Mouse (Mus musculus) hindbrain, postnatal 0 days (tissue): Measurements from ENCODE around the gene Gpr142. TPM values are rescaled to one million over a fixed set of nuclear protein-coding genes. Genes with fewer than 3 reads are reported as not detected.
A peak's percentile ranks its signal among the peaks of the same experiment; 100 is the strongest.

ENCODE experiments used
- ATAC-seq: fragments of 200-750 bp; cut with Nextera tagmentation; 2 replicates; pipeline ENCODE4 v1.8.0; 2017; ENCODE audit warnings: mild to moderate bottlenecking, moderate TSS enrichment, moderate library complexity
- DNase-seq: peaks from one replicate; pipeline ENCODE4 v3.0.0-alpha.2; 2015; ENCODE audit warnings: low spot score
- H3K27ac ChIP-seq: fragments of 300-500 bp; sonication (generic); 2 replicates; pipeline ENCODE4 v1.5.1; 2014; ENCODE audit warnings: mild to moderate bottlenecking
- H3K27me3 ChIP-seq: fragments of 300-500 bp; sonication (generic); 2 replicates; pipeline ENCODE4 v1.6.1; 2014; ENCODE audit warnings: low read length, mixed read lengths; ENCODE audit not compliant: insufficient read depth
- H3K36me3 ChIP-seq: fragments of 300-500 bp; sonication (generic); 2 replicates; pipeline ENCODE4 v1.6.1; 2014; ENCODE audit warnings: low read length, mixed read lengths; ENCODE audit not compliant: insufficient read depth
- H3K4me1 ChIP-seq: fragments of 300-500 bp; sonication (generic); 2 replicates; pipeline ENCODE4 v1.6.1; 2014; ENCODE audit warnings: antibody characterized with exemption, low read length, mixed read lengths; ENCODE audit not compliant: insufficient read depth
- H3K4me2 ChIP-seq: fragments of 300-500 bp; sonication (generic); 2 replicates; pipeline ENCODE4 v1.6.1; 2014; ENCODE audit warnings: low read depth, mild to moderate bottlenecking, low read length, moderate library complexity, mixed read lengths
- H3K4me3 ChIP-seq: fragments of 300-500 bp; sonication (generic); 2 replicates; pipeline ENCODE4 v1.5.1; 2014; ENCODE audit warnings: low read length
- H3K9ac ChIP-seq: fragments of 300-500 bp; sonication (generic); replicated peaks from 2 replicates; pipeline ENCODE4 v1.6.1; 2014; ENCODE audit warnings: mild to moderate bottlenecking, low read length, moderate library complexity, mixed read lengths
- H3K9me3 ChIP-seq: fragments of 300-500 bp; sonication (generic); 2 replicates; pipeline ENCODE4 v1.6.1; 2016; ENCODE audit warnings: low read length, mixed read lengths
- CTCF ChIP-seq: IDR thresholded peaks from 2 replicates; pipeline ENCODE4 v1.5.1; 2016; ENCODE audit warnings: antibody characterized with exemption, control low read depth, low read depth
- WGBS: fragments of 180-500 bp; shearing (Covaris S2); extraction: QIAGEN DNeasy Blood & Tissue Kit; methylation state at CpG from one replicate; pipeline ENCODE4 v1.1.7; 2014; 5-methylcytosine and 5-hydroxymethylcytosine counted together
- polyA plus RNA-seq: library from polyadenylated mRNA; unstranded; fragments of >200 nt; fragmentation: Nextera tagmentation; extraction: Ambion mirVana; gene quantifications from 2 replicates; pipeline ENCODE4 v1.2.1, GENCODE M21; 2015
- total RNA-seq: library from RNA; depleted of rRNA; stranded (reverse); fragments of >200 nt; gene quantifications from 2 replicates; pipeline ENCODE4 v1.2.3, GENCODE M21; 2014

The Gpr142 gene
- total and polyA plus RNA-seq, 2 experiments from 2014 or later, result 0.58 TPM; not detected in 1

GRCm38 (mm10) chr11:114829499-114830432, 31.0 kb downstream of the Gpr142 start:
- ATAC-seq, result peak; percentile 15; the same call in 1 of the 2 replicates
- peak overlapping the region; percentile 45 for H3K4me2 ChIP-seq
- peaks cover 7% of the 10 kb centered on the region; the same call in 1 of the 2 replicates for H3K4me1 ChIP-seq
- H3K27me3 ChIP-seq, result no peaks in the 10 kb centered on the region
- H3K36me3 ChIP-seq, result no peaks in the 10 kb centered on the region
- 0 out of 2 replicates have a peak overlapping the region, but pooled peaks have one; percentile 16 for H3K27ac ChIP-seq
- no peak overlapping the region for H3K4me3 ChIP-seq
- peak; percentile 29 for DNase-seq
- no peaks in the 10 kb centered on the region for H3K9me3 ChIP-seq
- 8% methylated on average over 24 of the region's 24 CpGs for WGBS
- no peak for TF ChIP-seq CTCF
- 0 out of 2 replicates have a peak overlapping the region, but pooled peaks have one; percentile 2 for H3K9ac ChIP-seq

- H3K27ac ChIP-seq, result no peak overlapping the region
- peaks cover 7% of the 10 kb centered on the region; the same call in 1 of the 2 replicates for H3K4me1 ChIP-seq
- no peak overlapping the region for H3K4me3 ChIP-seq
- DNase-seq (no peak), ATAC-seq (no peak)
- H3K27me3 ChIP-seq, result no peaks in the 10 kb centered on the region
- 20% methylated on average over 8 of the region's 8 CpGs for WGBS
- H3K9ac ChIP-seq, result no peak overlapping the region
- no peaks in the 10 kb centered on the region for H3K9me3 ChIP-seq
- no peak overlapping the region for H3K4me2 ChIP-seq
- TF ChIP-seq CTCF, result no peak
- H3K36me3 ChIP-seq, result no peaks in the 10 kb centered on the region
These were observed 31.7 kb downstream of the Gpr142 start for GRCm38 (mm10) chr11:114830433-114830773.

- Histone ChIP-seq H3K4me2 (no peak overlapping the region), H3K9ac (no peak overlapping the region), H3K9me3 (no peaks in the 10 kb centered on the region), H3K27ac (no peak overlapping the region), H3K4me1 (peaks cover 7% of the 10 kb centered on the region; the same call in 1 of the 2 replicates), H3K27me3 (no peaks in the 10 kb centered on the region), H3K36me3 (no peaks in the 10 kb centered on the region), H3K4me3 (no peak overlapping the region)
- ATAC-seq, result no peak
- 55% methylated on average over 5 of the region's 5 CpGs for WGBS
- no peak for TF ChIP-seq CTCF
- peak; percentile 49 for DNase-seq
These were observed 34.4 kb downstream of the Gpr142 start for GRCm38 (mm10) chr11:114833166-114833565.

GRCm38 (mm10) chr11:114843818-114844463, 45.2 kb downstream of the Gpr142 start:
- no peak overlapping the region for H3K9ac ChIP-seq
- no peak overlapping the region for H3K4me2 ChIP-seq
- H3K27me3 ChIP-seq, result no peaks in the 10 kb centered on the region
- DNase-seq (no peak), ATAC-seq (peak; percentile 45; the same call in 1 of the 2 replicates)
- no peaks in the 10 kb centered on the region for H3K4me1 ChIP-seq
- H3K36me3 ChIP-seq, result no peaks in the 10 kb centered on the region
- no peaks in the 10 kb centered on the region for H3K9me3 ChIP-seq
- no peak for TF ChIP-seq CTCF
- 12% methylated on average over 8 of the region's 8 CpGs for WGBS
- H3K27ac ChIP-seq, result no peak overlapping the region
- no peak overlapping the region for H3K4me3 ChIP-seq

GRCm38 (mm10) chr11:114844464-114845220, 45.9 kb downstream of the Gpr142 start:
- Histone ChIP-seq H3K4me2 (no peak overlapping the region), H3K4me1 (no peaks in the 10 kb centered on the region), H3K9ac (no peak overlapping the region), H3K9me3 (no peaks in the 10 kb centered on the region), H3K4me3 (no peak overlapping the region), H3K36me3 (no peaks in the 10 kb centered on the region), H3K27ac (no peak overlapping the region), H3K27me3 (peaks cover 5% of the 10 kb centered on the region)
- no peak for TF ChIP-seq CTCF
- DNase-seq, result no peak
- no peak for ATAC-seq
- 74% methylated on average over 7 of the region's 7 CpGs for WGBS

GRCm38 (mm10) chr11:114846336-114846735, 47.6 kb downstream of the Gpr142 start:
- peaks cover 6% of the 10 kb centered on the region for H3K27me3 ChIP-seq

More at GRCm38 (mm10) chr11:114846336-114846735, 47.6 kb downstream of the Gpr142 start:
- DNase-seq, result no peak
- peaks cover 4% of the 10 kb centered on the region; the same call in 1 of the 2 replicates for H3K4me1 ChIP-seq
- no peaks in the 10 kb centered on the region for H3K36me3 ChIP-seq
- no peak for ATAC-seq
- H3K4me3 ChIP-seq, result no peak overlapping the region
- WGBS, result 86% methylated on average over 4 of the region's 4 CpGs
- no peaks in the 10 kb centered on the region for H3K9me3 ChIP-seq
- TF ChIP-seq CTCF, result no peak
- H3K9ac ChIP-seq, result no peak overlapping the region
- no peak overlapping the region for H3K27ac ChIP-seq
- no peak overlapping the region for H3K4me2 ChIP-seq
